Mouse (Mus musculus): ENCODE measurements at regions not wholly inside any gene's neighbourhood (a gene's known extent, or its start where the extent isn't known, plus 50 kb on each side); places are given as distances from the start of the nearest gene placed in this dataset.

DNA sequence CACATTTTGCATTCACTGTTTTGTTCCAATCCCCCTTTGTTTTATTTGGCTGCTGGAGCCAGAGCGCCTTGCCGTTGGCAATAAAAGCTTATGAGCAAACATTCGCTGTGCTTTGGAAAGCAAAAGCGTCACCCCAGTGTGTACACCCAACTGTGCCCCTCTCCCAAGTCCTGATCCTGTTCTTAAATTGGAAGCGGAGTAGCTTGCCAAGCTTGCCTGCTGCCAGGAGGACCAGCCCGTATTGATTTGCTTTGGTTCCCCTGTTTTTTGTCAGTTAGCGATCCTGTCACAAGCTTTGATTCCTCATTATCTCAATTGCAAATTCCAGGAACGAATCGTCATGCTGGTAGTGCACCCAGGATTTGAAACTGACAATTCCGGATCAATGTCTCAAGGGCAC, 917.5 kb downstream of the Olfm4 start:
- peak in 1 of 2 experiments; percentile 24 for DNase-seq (ENCODE audit: inconsistent age in 2 of 2, low spot score in 1 of 2)

GRCm38 (mm10) chr14:80901759-80902163, 917.9 kb downstream of the Olfm4 start:
- peak in 1 of 2 experiments; percentile 21 for DNase-seq (ENCODE audit: inconsistent age in 2 of 2, low spot score in 1 of 2)

GRCm38 (mm10) chr14:80916031-80916430, 932.1 kb downstream of the Olfm4 start:
- DNase-seq (ENCODE audit: inconsistent age in 2 of 2, low spot score in 1 of 2), result peak in 1 of 2 experiments; percentile 15

DNA sequence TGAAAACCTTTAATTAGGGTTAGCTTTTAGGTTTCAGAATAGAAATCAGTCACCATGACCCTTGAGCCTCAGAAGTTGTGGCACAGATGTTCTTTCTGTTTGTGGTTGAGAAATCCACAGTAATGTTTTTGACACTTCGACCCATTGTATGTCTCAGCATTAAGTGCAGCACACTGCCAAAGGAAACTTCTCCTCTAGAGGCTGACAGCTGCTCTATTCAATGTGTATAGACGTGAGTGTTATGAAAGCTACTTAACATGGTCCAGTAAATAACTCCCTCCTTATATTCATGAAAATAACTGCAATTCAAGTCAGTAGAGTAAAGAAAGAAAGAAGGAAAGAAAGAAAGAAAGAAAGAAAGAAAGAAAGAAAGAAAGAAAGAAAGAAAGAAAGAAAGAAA, 939.9 kb downstream of the Olfm4 start:
- no peak for DNase-seq (ENCODE audit: inconsistent age in 2 of 2, low spot score in 1 of 2)

DNA sequence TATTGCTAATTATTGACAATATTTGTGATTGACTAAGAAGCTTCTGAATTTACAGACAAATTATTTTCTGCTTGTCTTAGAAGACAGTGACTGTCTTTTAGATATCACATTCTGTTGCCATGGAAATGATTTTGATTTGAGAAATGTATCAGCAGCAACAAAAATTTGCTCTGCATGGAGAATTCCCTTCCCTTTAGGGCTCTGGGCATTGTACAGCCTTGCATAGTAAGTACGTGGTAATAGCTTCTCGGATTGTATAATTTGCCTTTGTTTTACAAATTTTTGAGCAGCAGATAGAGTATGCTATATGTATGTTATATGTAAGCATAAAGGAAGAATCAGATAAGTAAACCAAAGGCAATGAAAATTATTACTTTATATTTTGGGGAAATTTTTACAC, 976.1 kb downstream of the Olfm4 start:
- no peak for DNase-seq (ENCODE audit: inconsistent age in 2 of 2, low spot score in 1 of 2)

DNA sequence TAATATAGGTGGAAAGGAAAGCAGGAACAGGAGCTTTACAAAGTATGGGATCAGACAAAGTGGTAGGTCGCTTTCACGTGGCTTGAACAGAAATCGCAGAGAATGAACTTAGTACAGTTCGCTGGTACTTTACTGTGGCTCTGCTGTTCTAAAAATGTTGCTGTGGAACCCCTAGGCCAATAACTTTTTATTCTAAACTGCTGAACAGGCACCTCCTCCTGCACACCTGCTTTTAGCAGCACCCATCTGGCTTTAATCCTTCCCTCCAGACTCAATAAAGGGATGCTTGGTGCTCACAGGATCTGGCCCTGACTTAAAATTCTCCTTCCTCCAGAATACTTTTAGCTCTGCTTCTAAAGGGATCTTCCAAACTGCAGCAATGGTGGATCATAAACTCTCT, 991.9 kb downstream of the Olfm4 start:
- DNase-seq (ENCODE audit: inconsistent age in 2 of 2, low spot score in 1 of 2), result no peak

- no peak for DNase-seq (ENCODE audit: inconsistent age in 2 of 2, low spot score in 1 of 2)
Measured at GRCm38 (mm10) chr14:80976662-80977061, 992.8 kb downstream of the Olfm4 start.

DNA sequence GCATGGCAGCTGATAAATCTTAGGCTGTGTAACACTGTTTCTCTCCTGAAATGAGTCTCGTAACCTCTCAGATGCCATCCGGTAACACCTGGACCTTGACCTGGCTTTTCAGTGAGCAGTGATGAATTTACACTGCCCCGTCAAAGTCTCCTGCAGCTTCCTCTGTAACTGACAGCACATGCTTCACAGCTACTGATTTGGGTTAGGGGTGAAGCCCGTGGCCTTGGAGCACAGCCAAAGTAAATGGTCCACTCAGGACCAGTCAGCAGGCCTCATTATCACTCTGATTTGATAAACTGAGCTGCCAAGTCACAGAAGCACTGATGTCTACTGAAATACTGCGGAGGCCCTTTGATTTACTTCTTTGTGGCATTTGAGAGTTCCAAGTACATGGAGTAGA, 995.6 kb downstream of the Olfm4 start:
- peak; percentile 6 to 66 for DNase-seq (ENCODE audit: inconsistent age in 2 of 2, low spot score in 1 of 2)

DNA sequence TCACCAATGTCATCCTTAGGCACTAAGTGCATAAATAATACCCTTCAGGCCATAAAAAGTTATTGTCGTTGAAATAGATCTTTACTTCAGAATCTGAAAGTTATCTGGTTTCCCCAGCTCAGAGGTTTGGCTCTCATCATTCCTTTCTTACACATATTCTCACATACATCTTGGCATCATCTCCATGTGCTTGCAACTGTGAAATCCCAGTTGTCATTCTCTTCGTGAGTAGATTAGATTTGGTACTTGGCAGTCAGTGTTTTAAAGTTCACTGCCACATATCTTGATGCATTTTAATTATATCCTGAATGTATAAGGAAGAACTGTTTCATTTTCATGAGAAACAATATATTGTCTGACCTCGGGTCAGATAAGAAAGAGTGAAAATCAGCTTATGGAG, 1006.3 kb downstream of the Olfm4 start:
- DNase-seq (ENCODE audit: inconsistent age in 2 of 2, low spot score in 1 of 2), result no peak

- no peak for DNase-seq (ENCODE audit: inconsistent age in 2 of 2, low spot score in 1 of 2)
Measured at GRCm38 (mm10) chr14:80990679-80991286, 1006.9 kb downstream of the Olfm4 start.

GRCm38 (mm10) chr14:80999030-80999429, 1015.1 kb downstream of the Olfm4 start:
- DNase-seq (ENCODE audit: inconsistent age in 2 of 2, low spot score in 1 of 2), result no peak

DNA sequence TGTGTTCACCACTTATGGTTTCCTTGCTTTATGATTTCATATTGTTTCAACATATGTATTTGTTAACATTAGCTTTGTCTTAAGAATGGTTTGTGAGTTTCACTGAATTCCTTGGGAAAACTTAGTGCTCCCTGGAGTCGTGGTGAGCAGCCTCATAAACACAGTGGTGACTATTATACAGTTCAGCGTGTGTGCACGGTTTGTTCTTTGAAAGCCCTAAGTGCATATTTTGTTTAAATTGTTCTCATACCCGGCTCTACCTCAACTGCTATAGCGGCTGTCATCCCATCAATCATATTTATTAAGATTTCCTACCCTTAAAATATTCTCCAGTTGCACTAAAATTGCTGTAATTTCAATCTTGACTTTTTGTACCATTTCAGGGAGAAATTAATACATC, 1029.3 kb downstream of the Olfm4 start:
- no peak for DNase-seq (ENCODE audit: inconsistent age in 2 of 2, low spot score in 1 of 2)

DNA sequence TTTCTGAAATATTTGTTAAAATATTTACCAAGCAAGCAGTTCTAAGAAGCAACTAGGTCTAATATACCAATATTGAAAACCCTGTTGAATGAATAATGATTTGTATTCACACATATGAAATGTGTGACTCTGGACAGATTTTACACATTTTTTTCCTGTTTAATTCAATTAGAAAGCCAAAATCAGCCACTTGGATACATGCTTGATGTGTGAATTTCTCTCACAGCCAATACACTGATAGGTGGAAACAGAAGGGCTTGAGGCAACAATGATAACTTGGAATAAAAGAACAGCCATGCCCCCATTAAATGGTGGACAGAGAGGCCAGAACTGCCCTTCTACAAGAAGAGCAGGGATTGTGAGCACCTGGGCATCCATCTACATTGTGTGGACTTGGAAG, 1047.6 kb downstream of the Olfm4 start:
- no peak for DNase-seq (ENCODE audit: inconsistent age in 2 of 2, low spot score in 1 of 2)

GRCm38 (mm10) chr14:81037635-81038034, 1053.8 kb downstream of the Olfm4 start:
- DNase-seq (ENCODE audit: inconsistent age in 2 of 2, low spot score in 1 of 2), result no peak

GRCm38 (mm10) chr14:81038045-81038444, 1054.2 kb downstream of the Olfm4 start:
- no peak for DNase-seq (ENCODE audit: inconsistent age in 2 of 2, low spot score in 1 of 2)
